Mouse (Mus musculus) heart, embryonic 14.5 days (tissue): ENCODE results near the gene Hadhb. TPM values are rescaled to one million over a fixed set of nuclear protein-coding genes. Genes with fewer than 3 reads are reported as not detected.
A peak's percentile ranks its signal among the peaks of the same experiment; 100 is the strongest.

Experiments
- ATAC-seq: fragments of 200-750 bp; cut with Nextera tagmentation; 2 replicates; pipeline ENCODE4 v1.8.0; 2017; ENCODE audit warnings: low read depth, moderate TSS enrichment; ENCODE audit not compliant: insufficient number of reproducible peaks, insufficient read depth, low FRiP score
- H3K27ac ChIP-seq, 2 experiments: fragments of 200-500 bp in 1 of 2; fragments of 300-500 bp in 1 of 2; sonication (generic) in 1 of 2; replicated peaks in 1 of 2; 2 replicates each; pipeline ENCODE4 v1.5.1; 2012 to 2014; ENCODE audit warnings: low read depth in 2 of 2, low read length in 2 of 2, control low read depth in 1 of 2, mild to moderate bottlenecking in 1 of 2, mixed read lengths in 1 of 2; ENCODE audit not compliant: control insufficient read depth in 1 of 2, insufficient read depth in 1 of 2
- H3K27me3 ChIP-seq: fragments of 300-500 bp; sonication (generic); 2 replicates; pipeline ENCODE4 v1.6.1; 2014; ENCODE audit warnings: mild to moderate bottlenecking, low read length, control low read depth; ENCODE audit not compliant: control insufficient read depth, insufficient read depth
- H3K36me3 ChIP-seq: fragments of 300-500 bp; sonication (generic); 2 replicates; pipeline ENCODE4 v1.6.1; 2014; ENCODE audit warnings: mild to moderate bottlenecking, control low read depth, low read length, mixed read lengths; ENCODE audit not compliant: control insufficient read depth, insufficient read depth
- H3K4me1 ChIP-seq, 2 experiments: fragments of 200-500 bp in 1 of 2; fragments of 300-500 bp in 1 of 2; sonication (generic) in 1 of 2; 2 replicates each; pipeline ENCODE4 v1.6.1; 2012 to 2014; ENCODE audit warnings: low read length in 2 of 2, control low read depth in 1 of 2, mixed read lengths in 1 of 2; ENCODE audit not compliant: control insufficient read depth in 2 of 2, insufficient read depth in 2 of 2
- H3K4me2 ChIP-seq: fragments of 300-500 bp; sonication (generic); 2 replicates; pipeline ENCODE4 v1.6.1; 2014; ENCODE audit warnings: mild to moderate bottlenecking, low read length
- H3K4me3 ChIP-seq, 2 experiments: fragments of 200-500 bp in 1 of 2; fragments of 300-500 bp in 1 of 2; sonication (generic) in 1 of 2; 2 replicates each; pipeline ENCODE4 v1.5.1; 2012 to 2014; ENCODE audit warnings: low read length in 2 of 2, mild to moderate bottlenecking in 2 of 2, control low read depth in 1 of 2, low read depth in 1 of 2, moderate library complexity in 1 of 2; ENCODE audit not compliant: control insufficient read depth in 1 of 2, insufficient read depth in 1 of 2
- H3K9ac ChIP-seq: fragments of 300-500 bp; sonication (generic); 2 replicates; pipeline ENCODE4 v1.6.1; 2014; ENCODE audit warnings: mild to moderate bottlenecking, low read length
- H3K9me3 ChIP-seq: fragments of 300-500 bp; sonication (generic); 2 replicates; pipeline ENCODE4 v1.6.1; 2016; ENCODE audit warnings: low read length, control low read depth; ENCODE audit not compliant: control insufficient read depth
- WGBS: fragments of 180-500 bp; shearing (Covaris S2); extraction: QIAGEN DNeasy Blood & Tissue Kit; methylation state at CpG from one replicate; pipeline ENCODE4 v1.1.7; 2014; 5-methylcytosine and 5-hydroxymethylcytosine counted together
- polyA plus RNA-seq: library from polyadenylated mRNA; unstranded; fragments of >200 nt; fragmentation: Nextera tagmentation; extraction: Ambion mirVana; gene quantifications from 2 replicates; pipeline ENCODE4 v1.2.1, GENCODE M21; 2014

The Hadhb gene
- 421 and 422 TPM in 2 replicates for polyA plus RNA-seq

DNA sequence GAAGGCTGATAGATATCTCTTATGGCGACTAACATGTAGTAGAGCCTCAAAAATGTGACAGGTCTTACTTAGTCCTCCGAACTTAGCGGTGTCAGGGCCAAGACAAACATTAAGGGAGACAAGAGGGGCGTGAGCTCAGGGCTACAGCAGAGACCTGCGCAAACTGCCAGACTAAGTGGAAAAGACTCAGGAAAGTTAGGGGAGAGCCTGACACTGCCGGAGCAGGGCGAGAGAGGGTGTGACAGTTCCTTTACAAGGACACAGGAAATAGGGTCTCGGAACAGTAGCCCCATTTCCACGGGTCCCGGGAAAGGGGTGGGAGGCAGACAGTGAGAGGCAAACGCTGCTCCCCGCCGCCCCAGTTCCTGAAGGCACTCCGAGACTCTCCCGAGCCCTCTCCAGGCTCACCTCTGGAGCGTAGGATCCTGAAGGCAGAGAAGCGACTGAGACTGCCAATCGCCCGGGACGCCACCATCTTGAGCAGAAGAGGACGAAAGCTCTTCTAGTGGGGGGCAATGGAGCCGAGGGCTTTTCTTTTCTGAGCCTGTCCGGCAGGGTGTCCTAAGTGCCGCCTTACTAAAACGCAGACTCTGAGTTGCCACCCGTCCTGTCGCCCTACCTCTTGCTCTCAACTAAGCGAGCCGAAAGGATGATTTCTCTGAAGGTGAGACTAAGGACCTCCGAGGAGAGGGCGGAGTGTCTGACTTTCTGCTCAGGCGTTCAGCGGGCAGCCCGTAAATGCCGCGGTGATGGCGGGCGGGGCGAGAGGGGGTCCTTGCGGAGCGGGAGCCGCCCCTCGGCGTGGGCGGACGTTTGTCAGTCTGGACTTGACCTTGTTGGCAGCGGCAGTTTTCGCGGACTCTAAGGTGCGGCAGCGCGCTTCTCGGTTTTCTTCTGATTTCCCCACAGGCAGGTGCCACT is at the start of gene Hadhb, which contains the start of gene Hadha:
Hadhb (plus strand) TSS at position 775 of the 921 bp plus-strand sequence.
Hadha (minus strand) TSS at position 689 of the 921 bp plus-strand sequence.
- Histone ChIP-seq H3K4me1 (peaks cover 0 to 33% of the 10 kb centered on the region in 2 experiments; a peak in 3 of 4 replicates), H3K9ac (peak within 1 kb of the TSS; percentile 91), H3K36me3 (peaks cover 15% of the 10 kb centered on the region; the same call in 1 of the 2 replicates), H3K27ac (peak within 1 kb of the TSS; percentile 93 to 98), H3K4me3 (peak within 1 kb of the TSS; percentile 68 to 82), H3K4me2 (peak within 1 kb of the TSS; percentile 83), H3K9me3 (no peaks in the 10 kb centered on the region), H3K27me3 (no peaks in the 10 kb centered on the region)
- under 1% methylated on average over 53 of the region's 53 CpGs for WGBS
- ATAC-seq, result peak; percentile 88

- Histone ChIP-seq H3K9ac (peak within 1 kb of the TSS; percentile 38; the same call in 1 of the 2 replicates), H3K36me3 (no peaks in the 10 kb centered on the region), H3K27ac (no peak within 1 kb of the TSS), H3K4me3 (peak within 1 kb of the TSS; percentile 40 to 49), H3K4me2 (peak within 1 kb of the TSS; percentile 91), H3K9me3 (no peaks in the 10 kb centered on the region), H3K27me3 (peaks cover 77% of the 10 kb centered on the region), H3K4me1 (peaks cover 9 to 22% of the 10 kb centered on the region in 2 experiments)
- WGBS, result 2% methylated on average over 29 of the region's 29 CpGs
- ATAC-seq, result no peak
Observed at GRCm38 (mm10) chr5:30105668-30106300, 49.3 kb upstream of the Hadhb start, which contains the start of gene 3110082J24Rik. Gene 3110082J24Rik (minus strand): TSS chr5:30106086.

DNA sequence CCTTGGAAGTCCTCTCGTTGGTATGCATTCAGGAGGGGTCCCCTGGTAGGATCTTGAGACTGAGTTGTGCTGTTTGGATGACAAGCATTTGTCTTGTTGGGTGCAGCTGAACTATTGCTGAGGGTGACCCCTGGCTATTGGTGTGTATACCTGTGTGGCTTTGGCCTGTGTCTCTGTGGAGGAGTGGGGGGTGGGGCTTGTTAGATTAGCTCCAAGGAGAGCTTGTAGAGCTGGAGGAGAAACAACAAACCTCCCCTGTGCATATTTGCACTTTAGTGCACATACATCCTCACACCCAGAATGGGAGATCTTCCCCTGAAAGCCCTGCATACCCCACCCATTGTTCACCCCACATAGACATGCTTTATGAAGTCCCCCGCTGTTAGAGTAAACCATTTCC is 48.3 kb upstream of the Hadhb start:
- Histone ChIP-seq H3K4me1 (peaks cover 15 to 30% of the 10 kb centered on the region in 2 experiments), H3K4me3 (no peak overlapping the region), H3K36me3 (no peaks in the 10 kb centered on the region), H3K27me3 (peaks cover 82% of the 10 kb centered on the region), H3K9me3 (no peaks in the 10 kb centered on the region), H3K27ac (no peak overlapping the region), H3K4me2 (no peak overlapping the region), H3K9ac (no peak overlapping the region)
- ATAC-seq, result no peak
- WGBS, result 33% methylated on average over 2 of the region's 2 CpGs

GRCm38 (mm10) chr5:30107186-30107585 is 47.9 kb upstream of the Hadhb start:
- 13% methylated on average over 7 of the region's 7 CpGs for WGBS
- Histone ChIP-seq H3K27ac (no peak overlapping the region), H3K4me1 (peaks cover 15 to 30% of the 10 kb centered on the region in 2 experiments), H3K4me3 (no peak overlapping the region), H3K27me3 (peaks cover 86% of the 10 kb centered on the region), H3K4me2 (no peak overlapping the region), H3K9ac (no peak overlapping the region), H3K36me3 (no peaks in the 10 kb centered on the region), H3K9me3 (no peaks in the 10 kb centered on the region)
- ATAC-seq, result no peak

- ATAC-seq, result no peak
- H3K9me3 ChIP-seq, result no peaks in the 10 kb centered on the region
- H3K27ac ChIP-seq, result no peak overlapping the region
- no peak overlapping the region for H3K9ac ChIP-seq
- peaks cover 88% of the 10 kb centered on the region for H3K27me3 ChIP-seq
- H3K4me1 ChIP-seq, result peaks cover 15 to 30% of the 10 kb centered on the region in 2 experiments
- 15% methylated on average over 5 of the region's 5 CpGs for WGBS
- H3K4me3 ChIP-seq, result no peak overlapping the region
- H3K36me3 ChIP-seq, result no peaks in the 10 kb centered on the region
- no peak overlapping the region for H3K4me2 ChIP-seq
Observed at GRCm38 (mm10) chr5:30107611-30108041, 47.4 kb upstream of the Hadhb start.

DNA sequence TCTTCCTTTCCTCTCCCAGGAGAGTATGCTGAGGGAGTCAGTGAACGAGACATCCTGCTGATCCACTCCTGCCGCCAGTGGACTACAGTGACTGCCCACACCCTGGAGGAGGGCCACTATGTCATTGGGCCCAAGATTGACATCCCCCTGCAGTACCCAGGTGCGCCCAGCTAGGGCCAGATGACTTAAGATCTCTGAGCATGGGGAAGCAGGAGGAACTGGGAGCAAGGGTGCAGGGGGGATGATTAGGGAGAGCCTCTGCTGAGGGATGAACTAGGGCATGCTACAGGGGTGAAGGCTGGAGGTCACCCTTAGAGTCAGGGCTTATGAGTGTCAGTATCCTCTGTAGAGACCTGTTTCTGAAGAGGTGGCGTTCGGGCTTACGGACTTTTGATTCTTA is 46.8 kb upstream of the Hadhb start:
- WGBS, result 71% methylated on average over 6 of the region's 6 CpGs
- H3K27ac ChIP-seq, result no peak overlapping the region
- no peak overlapping the region for H3K9ac ChIP-seq
- no peak overlapping the region for H3K4me3 ChIP-seq
- H3K4me2 ChIP-seq, result no peak overlapping the region
- H3K9me3 ChIP-seq, result no peaks in the 10 kb centered on the region
- H3K27me3 ChIP-seq, result peaks cover 88% of the 10 kb centered on the region
- ATAC-seq, result no peak
- peaks cover 15 to 30% of the 10 kb centered on the region in 2 experiments for H3K4me1 ChIP-seq
- H3K36me3 ChIP-seq, result no peaks in the 10 kb centered on the region

DNA sequence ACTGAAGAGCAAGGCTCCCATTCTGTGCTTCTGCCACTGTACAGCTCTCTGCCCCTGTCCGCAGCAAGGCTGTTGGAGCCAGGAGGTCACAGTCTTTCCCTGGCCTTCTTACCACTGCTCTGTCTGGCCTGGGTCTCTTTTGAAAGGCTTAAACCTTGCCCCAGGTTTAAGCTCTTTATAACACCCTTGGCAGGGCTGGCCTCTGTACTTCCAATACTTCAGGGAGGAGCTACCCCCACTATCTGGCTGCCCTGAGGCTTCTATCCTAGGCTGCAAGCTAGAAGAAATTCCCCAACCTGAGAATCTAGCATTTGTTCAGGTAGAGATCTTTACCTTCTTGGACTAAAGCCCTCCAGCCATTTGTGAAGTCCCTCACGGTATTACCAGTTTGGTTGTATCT is 45.1 kb upstream of the Hadhb start:
- Histone ChIP-seq H3K4me3 (no peak overlapping the region), H3K9me3 (no peaks in the 10 kb centered on the region), H3K4me2 (peak overlapping the region; percentile 60; the same call in 1 of the 2 replicates), H3K27me3 (peaks cover 87% of the 10 kb centered on the region), H3K27ac (no peak overlapping the region), H3K9ac (no peak overlapping the region), H3K36me3 (no peaks in the 10 kb centered on the region), H3K4me1 (peaks cover 22 to 33% of the 10 kb centered on the region in 2 experiments)
- no peak for ATAC-seq
- WGBS, result 59% methylated on average over 2 of the region's 2 CpGs
